Mouse (Mus musculus) ES-E14 (cell line): ENCODE results near the gene Olfr221.

Experiments used
- CHD2 ChIP-seq: IDR thresholded peaks from 2 replicates; pipeline ENCODE4 v1.6.1; 2014; ENCODE audit warnings: mild to moderate bottlenecking, low read depth, low read length, inconsistent platforms
- HCFC1 ChIP-seq: IDR thresholded peaks from 2 replicates; pipeline ENCODE4 v1.6.1; 2012; ENCODE audit warnings: low read length, inconsistent platforms, borderline replicate concordance; ENCODE audit not compliant: insufficient read depth
- ZNF384 ChIP-seq: IDR thresholded peaks from 2 replicates; pipeline ENCODE4 v1.6.1; 2012; ENCODE audit warnings: low read depth, low read length, inconsistent platforms

DNA sequence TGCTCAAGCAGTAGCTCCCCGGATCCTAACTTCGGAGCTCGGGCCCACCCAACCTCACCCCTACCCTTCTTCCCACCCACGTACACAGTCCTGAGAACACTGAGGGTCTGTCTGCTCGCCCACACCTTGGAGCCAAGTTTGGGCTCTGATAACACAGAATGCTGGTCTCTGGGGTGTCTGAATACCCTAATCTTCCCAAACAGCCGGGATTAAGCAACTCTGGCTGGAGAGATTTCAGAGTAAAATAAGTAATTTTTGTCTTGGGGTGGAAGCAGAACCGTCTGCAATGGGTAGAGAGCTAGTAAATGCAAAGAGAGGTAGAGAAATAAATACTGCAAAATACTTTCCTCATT lies 56.1 kb downstream of the Olfr221 start:
- TF ChIP-seq CHD2 (no peak), HCFC1 (no peak), ZNF384 (no peak)
